Mouse (Mus musculus) kidney, postnatal 0 days (tissue): ENCODE results near the gene Angptl6. TPM values are rescaled to one million over a fixed set of nuclear protein-coding genes. Genes with fewer than 3 reads are reported as not detected.

Experiments
- ATAC-seq: fragments of 200-750 bp; cut with Nextera tagmentation; replicated peaks from 2 replicates; pipeline ENCODE4 v1.8.0; 2017; ENCODE audit warnings: low read depth, moderate number of reproducible peaks, moderate TSS enrichment, moderate library complexity; ENCODE audit not compliant: low FRiP score
- DNase-seq: peaks from one replicate; pipeline ENCODE4 v3.0.0-alpha.2; 2016; ENCODE audit warnings: low spot score
- H3K27ac ChIP-seq: fragments of 300-500 bp; sonication (generic); 2 replicates; pipeline ENCODE4 v1.5.1; 2014; ENCODE audit warnings: mild to moderate bottlenecking
- H3K27me3 ChIP-seq: fragments of 300-500 bp; sonication (generic); 2 replicates; pipeline ENCODE4 v1.6.1; 2014; ENCODE audit warnings: low read length, mixed read lengths; ENCODE audit not compliant: insufficient read depth
- H3K36me3 ChIP-seq: fragments of 300-500 bp; sonication (generic); 2 replicates; pipeline ENCODE4 v1.6.1; 2014; ENCODE audit warnings: low read length, mixed read lengths; ENCODE audit not compliant: insufficient read depth
- H3K4me1 ChIP-seq: fragments of 300-500 bp; sonication (generic); replicated peaks from 2 replicates; pipeline ENCODE4 v1.6.1; 2014; ENCODE audit warnings: antibody characterized with exemption, low read length, mixed read lengths; ENCODE audit not compliant: insufficient read depth
- H3K4me2 ChIP-seq: fragments of 300-500 bp; sonication (generic); 2 replicates; pipeline ENCODE4 v1.6.1; 2014; ENCODE audit warnings: mild to moderate bottlenecking, low read length, moderate library complexity, mixed read lengths
- H3K4me3 ChIP-seq: fragments of 300-500 bp; sonication (generic); replicated peaks from 2 replicates; pipeline ENCODE4 v1.5.1; 2014; ENCODE audit warnings: low read depth, low read length
- H3K9ac ChIP-seq: fragments of 300-500 bp; sonication (generic); 2 replicates; pipeline ENCODE4 v1.6.1; 2014; ENCODE audit warnings: low read depth, low read length
- H3K9me3 ChIP-seq: fragments of 300-500 bp; sonication (generic); replicated peaks from 2 replicates; pipeline ENCODE4 v1.6.1; 2016; ENCODE audit warnings: low read length, inconsistent platforms, mixed read lengths
- CTCF ChIP-seq: IDR thresholded peaks from 2 replicates; pipeline ENCODE4 v1.5.1; 2016; ENCODE audit warnings: antibody characterized with exemption, low read depth, mild to moderate bottlenecking, moderate library complexity
- WGBS: fragments of 180-500 bp; shearing (Covaris S2); extraction: QIAGEN DNeasy Blood & Tissue Kit; methylation state at CpG from one replicate; pipeline ENCODE4 v1.1.7; 2014; 5-methylcytosine and 5-hydroxymethylcytosine counted together
- polyA plus RNA-seq: library from polyadenylated mRNA; unstranded; fragments of >200 nt; fragmentation: Nextera tagmentation; extraction: Ambion mirVana; gene quantifications from 2 replicates; pipeline ENCODE4 v1.2.1, GENCODE M21; 2015

Angptl6 gene
- polyA plus RNA-seq, 1 experiment from 2014 or later = 2.6 TPM

- H3K27ac ChIP-seq = no peak overlapping the region
- TF ChIP-seq CTCF = no peak
- peaks cover 63% of the 10 kb centered on the region for H3K36me3 ChIP-seq
- no peak overlapping the region for H3K4me3 ChIP-seq
- no peak for DNase-seq
- 66% methylated on average over 5 of the region's 5 CpGs for WGBS
- H3K9ac ChIP-seq = no peak overlapping the region
- H3K4me2 ChIP-seq = no peak overlapping the region
- H3K4me1 ChIP-seq = peaks cover 2% of the 10 kb centered on the region
- no peaks in the 10 kb centered on the region for H3K9me3 ChIP-seq
- ATAC-seq = no peak
- no peaks in the 10 kb centered on the region for H3K27me3 ChIP-seq
These were observed 12.7 kb upstream of the Angptl6 start for GRCm38 (mm10) chr9:20892104-20892653.

- DNase-seq = no peak
These were observed 12.0 kb upstream of the Angptl6 start for GRCm38 (mm10) chr9:20891339-20892103.

DNA sequence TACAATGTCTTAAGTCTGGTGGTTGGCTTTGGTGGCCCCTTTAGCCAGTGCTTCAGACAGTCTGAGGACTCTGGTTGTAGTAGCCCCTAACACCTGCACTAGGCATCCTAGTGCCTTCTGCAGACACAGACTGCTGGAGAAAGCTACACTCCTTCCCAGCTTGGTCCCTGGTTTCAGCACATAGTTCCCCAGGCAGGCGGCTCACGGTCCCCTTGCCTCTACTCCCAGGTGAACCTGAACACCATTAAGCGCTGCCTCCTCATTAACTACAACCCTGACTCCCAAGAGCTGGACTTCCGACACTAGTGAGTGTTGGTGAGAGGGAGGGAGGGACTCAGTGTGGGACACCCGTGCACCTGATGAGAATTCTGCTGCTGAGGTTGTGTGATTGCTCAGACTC is 10.9 kb upstream of the Angptl6 start:
- no peak overlapping the region for H3K9ac ChIP-seq
- DNase-seq (no peak), ATAC-seq (no peak)
- H3K4me1 ChIP-seq = no peaks in the 10 kb centered on the region
- TF ChIP-seq CTCF = no peak
- H3K4me3 ChIP-seq = no peak overlapping the region
- no peaks in the 10 kb centered on the region for H3K27me3 ChIP-seq
- H3K27ac ChIP-seq = no peak overlapping the region
- 91% methylated on average over 5 of the region's 5 CpGs for WGBS
- no peak overlapping the region for H3K4me2 ChIP-seq
- no peaks in the 10 kb centered on the region for H3K9me3 ChIP-seq
- H3K36me3 ChIP-seq = peaks cover 53% of the 10 kb centered on the region

More at GRCm38 (mm10) chr9:20891339-20892103, 12.0 kb upstream of the Angptl6 start:
- H3K9ac ChIP-seq = no peak overlapping the region
- H3K27ac ChIP-seq = no peak overlapping the region
- no peak for TF ChIP-seq CTCF
- no peak overlapping the region for H3K4me3 ChIP-seq
- WGBS = 66% methylated on average over 26 of the region's 26 CpGs
- ATAC-seq = no peak
- H3K9me3 ChIP-seq = no peaks in the 10 kb centered on the region
- H3K4me1 ChIP-seq = no peaks in the 10 kb centered on the region
- H3K27me3 ChIP-seq = no peaks in the 10 kb centered on the region
- no peak overlapping the region for H3K4me2 ChIP-seq
- peaks cover 63% of the 10 kb centered on the region for H3K36me3 ChIP-seq

- Histone ChIP-seq H3K27ac (no peak overlapping the region), H3K27me3 (no peaks in the 10 kb centered on the region), H3K4me3 (peak overlapping the region; percentile 62; the same call in 1 of the 2 replicates), H3K9me3 (no peaks in the 10 kb centered on the region), H3K4me1 (no peaks in the 10 kb centered on the region), H3K36me3 (peaks cover 44% of the 10 kb centered on the region), H3K4me2 (peak overlapping the region; percentile 64), H3K9ac (peak overlapping the region; percentile 28; the same call in 1 of the 2 replicates)
- no peak for TF ChIP-seq CTCF
- 80% methylated on average over 29 of the region's 29 CpGs for WGBS
- DNase-seq (no peak), ATAC-seq (no peak)
These were observed 9.9 kb upstream of the Angptl6 start for GRCm38 (mm10) chr9:20889185-20890141.

GRCm38 (mm10) chr9:20888386-20888765 is 8.8 kb upstream of the Angptl6 start:
- peak; percentile 30 for ATAC-seq
- DNase-seq = peak; percentile 24

More at GRCm38 (mm10) chr9:20888386-20888765, 8.8 kb upstream of the Angptl6 start:
- Histone ChIP-seq H3K4me1 (no peaks in the 10 kb centered on the region), H3K27me3 (no peaks in the 10 kb centered on the region), H3K4me3 (peak overlapping the region; percentile 62), H3K27ac (peak overlapping the region; percentile 83), H3K36me3 (peaks cover 33% of the 10 kb centered on the region), H3K4me2 (peak overlapping the region; percentile 64), H3K9me3 (no peaks in the 10 kb centered on the region), H3K9ac (peak overlapping the region; percentile 88)
- no peak for TF ChIP-seq CTCF
- WGBS = under 1% methylated on average over 27 of the region's 30 CpGs
